Mouse (Mus musculus): Measurements from ENCODE around the gene Lilrb4a. TPM values are rescaled to one million over a fixed set of nuclear protein-coding genes. Genes with fewer than 3 reads are reported as not detected.

The Lilrb4a gene
- polyA plus RNA-seq, 1 experiment from 2014 or later: 2.4 TPM

GRCm38 (mm10) chr10:51530813-51531212, 40.1 kb downstream of the Lilrb4a start:
- no peak for TF ChIP-seq CTCF (IDR thresholded peaks at IDR 0.05; ENCODE audit: low read depth)
- TF ChIP-seq EP300 (optimal IDR thresholded peaks at IDR 0.05): no peak
- H3K4me3 ChIP-seq (ENCODE audit: low read depth, low read length): no peak overlapping the region
- no peak overlapping the region for H3K4me2 ChIP-seq (replicated peaks; ENCODE audit: low read depth)
- 73% methylated on average over 7 of the region's 7 CpGs for WGBS
- H3K27me3 ChIP-seq (ENCODE audit: control insufficient read depth, insufficient read depth, low read length): no peaks in the 10 kb centered on the region
- no peaks in the 10 kb centered on the region for H3K36me3 ChIP-seq (ENCODE audit: control insufficient read depth, insufficient read depth, low read length)
- H3K9ac ChIP-seq (ENCODE audit: low read length): no peak overlapping the region
- H3K4me1 ChIP-seq (replicated peaks; ENCODE audit: control insufficient read depth, insufficient read depth): no peaks in the 10 kb centered on the region
- no peak overlapping the region for H3K27ac ChIP-seq (replicated peaks)
- H3K9me3 ChIP-seq (ENCODE audit: control insufficient read depth, low read length): no peaks in the 10 kb centered on the region
- DNase-seq (ENCODE audit: low spot score) (no peak), ATAC-seq (ENCODE audit: low FRiP score, low TSS enrichment) (no peak)

Other genes with a start within 250 kb of the Lilrb4a start
- 0.77 TPM in 1 of 2 replicates, not detected in the other for gene Gm49339, start 10.3 kb upstream of the Lilrb4a start, polyA plus RNA-seq (2015; fragmentation: Nextera tagmentation; extraction: Ambion mirVana)
- 0.45 and 0.61 TPM in 2 replicates for gene Lilr4b, start 10.3 kb upstream of the Lilrb4a start, polyA plus RNA-seq (2015; fragmentation: Nextera tagmentation; extraction: Ambion mirVana)
- 30.2 and 30.7 TPM in 2 replicates for gene Fam162b, start 99.6 kb downstream of the Lilrb4a start, polyA plus RNA-seq (2015; fragmentation: Nextera tagmentation; extraction: Ambion mirVana)
- gene Gprc6a, start 140.5 kb downstream of the Lilrb4a start, polyA plus RNA-seq (2015; fragmentation: Nextera tagmentation; extraction: Ambion mirVana): 0.05 and 0.11 TPM in 2 replicates
- 0.29 and 0.53 TPM in 2 replicates for gene Rfx6, start 186.8 kb downstream of the Lilrb4a start, polyA plus RNA-seq (2015; fragmentation: Nextera tagmentation; extraction: Ambion mirVana)